Mouse (Mus musculus): ENCODE data around the gene Trcg1. TPM values are rescaled to one million over a fixed set of nuclear protein-coding genes. Genes with fewer than 3 reads are reported as not detected.

Gene Trcg1
- total and polyA plus RNA-seq, 3 experiments, result not detected

GRCm38 (mm10) chr9:57209316-57209715, 27.0 kb upstream of the Trcg1 start:
- H3K9me3 ChIP-seq (replicated peaks; ENCODE audit: insufficient read depth, low read length), result no peaks in the 10 kb centered on the region
- H3K36me3 ChIP-seq (ENCODE audit: control insufficient read depth in 1 of 2, insufficient read depth in 2 of 2, low read length in 2 of 2), result peaks cover 0 to 6% of the 10 kb centered on the region in 2 experiments; a peak in 2 of 4 replicates
- peak; percentile 63 for DNase-seq (ENCODE audit: low read depth, low spot score)
- TF ChIP-seq ZMIZ1 (IDR thresholded peaks at IDR 0.05; ENCODE audit: low read depth, low read length) (no peak), RAD21 (IDR thresholded peaks at IDR 0.05; ENCODE audit: low read depth, low read length) (peak; percentile 91), MAZ (IDR thresholded peaks at IDR 0.05; ENCODE audit: low read depth, low read length) (no peak), NRF1 (IDR thresholded peaks at IDR 0.05; ENCODE audit: insufficient read depth, low read depth, low read length, poor library complexity, severe bottlenecking) (no peak), SMC3 (IDR thresholded peaks at IDR 0.05; ENCODE audit: low read depth, low read length) (peak; percentile 80), CTCF (IDR thresholded peaks at IDR 0.05 in 2 of 3, conservative IDR thresholded peaks at IDR 0.05 in 1 of 3; ENCODE audit: control insufficient read depth in 1 of 3, insufficient read depth in 1 of 3, low read depth in 2 of 3, low read length in 3 of 3, poor library complexity in 1 of 3, severe bottlenecking in 1 of 3) (peak; percentile 51 to 84 (median 76)), ZNF384 (IDR thresholded peaks at IDR 0.05; ENCODE audit: low read depth, low read length) (peak; percentile 12; the same call in 1 of the 2 replicates), RCOR1 (IDR thresholded peaks at IDR 0.05; ENCODE audit: low read depth, low read length) (0 out of 2 replicates have a peak, but pooled peaks have one; percentile 20), ZC3H11A (IDR thresholded peaks at IDR 0.05; ENCODE audit: low read depth, low read length) (peak; percentile 80), GATA1 (IDR thresholded peaks at IDR 0.05; ENCODE audit: low read depth, low read length) (peak; percentile 88), MXI1 (IDR thresholded peaks at IDR 0.05; ENCODE audit: low read depth, low read length) (no peak), ELF1 (IDR thresholded peaks at IDR 0.05; ENCODE audit: low read depth, low read length) (no peak), UBTF (IDR thresholded peaks at IDR 0.05; ENCODE audit: borderline replicate concordance, insufficient read depth, low read depth, low read length) (no peak), TAL1 (IDR thresholded peaks at IDR 0.05; ENCODE audit: low read length) (no peak), MAX (IDR thresholded peaks at IDR 0.05; ENCODE audit: low read length) (no peak)
- no peak overlapping the region for H3K9ac ChIP-seq (ENCODE audit: control insufficient read depth, low read depth, low read length, poor library complexity, severe bottlenecking)
- no peaks in the 10 kb centered on the region for H3K79me2 ChIP-seq (ENCODE audit: control insufficient read depth, insufficient read depth, low read length, poor library complexity)
- H3K4me3 ChIP-seq (ENCODE audit: control insufficient read depth in 1 of 2, insufficient read depth in 1 of 2, low read depth in 2 of 2, low read length in 2 of 2), result no peak overlapping the region
- H3K4me1 ChIP-seq (ENCODE audit: control insufficient read depth in 1 of 2, insufficient read depth in 2 of 2, low read length in 2 of 2), result peaks cover 6 to 8% of the 10 kb centered on the region in 2 experiments; a peak in 3 of 4 replicates
- H3K27me3 ChIP-seq (ENCODE audit: control insufficient read depth in 1 of 2, insufficient read depth in 2 of 2, low read length in 2 of 2), result no peaks in the 10 kb centered on the region
- no peak overlapping the region for H3K27ac ChIP-seq (ENCODE audit: control insufficient read depth, low read depth, low read length)

GRCm38 (mm10) chr9:57212448-57213222, 23.7 kb upstream of the Trcg1 start:
- DNase-seq (ENCODE audit: low read depth, low spot score), result peak; percentile 58
- H3K4me1 ChIP-seq (ENCODE audit: control insufficient read depth in 1 of 2, insufficient read depth in 2 of 2, low read length in 2 of 2), result peaks cover 8 to 12% of the 10 kb centered on the region in 2 experiments
- H3K27me3 ChIP-seq (ENCODE audit: control insufficient read depth in 1 of 2, insufficient read depth in 2 of 2, low read length in 2 of 2), result no peaks in the 10 kb centered on the region
- H3K9ac ChIP-seq (ENCODE audit: control insufficient read depth, low read depth, low read length, poor library complexity, severe bottlenecking), result no peak overlapping the region
- H3K9me3 ChIP-seq (replicated peaks; ENCODE audit: insufficient read depth, low read length), result no peaks in the 10 kb centered on the region
- H3K36me3 ChIP-seq (ENCODE audit: control insufficient read depth in 1 of 2, insufficient read depth in 2 of 2, low read length in 2 of 2), result peaks cover 0 to 14% of the 10 kb centered on the region in 2 experiments; a peak in 2 of 4 replicates
- no peaks in the 10 kb centered on the region for H3K79me2 ChIP-seq (ENCODE audit: control insufficient read depth, insufficient read depth, low read length, poor library complexity)
- TF ChIP-seq RCOR1 (IDR thresholded peaks at IDR 0.05; ENCODE audit: low read depth, low read length), result peak; percentile 62
- peak; percentile 62 for TF ChIP-seq ETS1 (IDR thresholded peaks at IDR 0.05; ENCODE audit: low read depth, low read length)
- TF ChIP-seq CTCF (IDR thresholded peaks at IDR 0.05 in 2 of 3, conservative IDR thresholded peaks at IDR 0.05 in 1 of 3; ENCODE audit: control insufficient read depth in 1 of 3, insufficient read depth in 1 of 3, low read depth in 2 of 3, low read length in 3 of 3, poor library complexity in 1 of 3, severe bottlenecking in 1 of 3), result no peak
- TF ChIP-seq EP300 (IDR thresholded peaks at IDR 0.05; ENCODE audit: low read depth in 1 of 2, low read length in 2 of 2), result peak; percentile 57 to 66
- no peak for TF ChIP-seq TBP (IDR thresholded peaks at IDR 0.05; ENCODE audit: low read depth, low read length)
- TF ChIP-seq GATA1 (IDR thresholded peaks at IDR 0.05; ENCODE audit: low read depth, low read length), result peak; percentile 75
- peak; percentile 47; the same call in 1 of the 2 replicates for TF ChIP-seq SIN3A (IDR thresholded peaks at IDR 0.05; ENCODE audit: low read length)
- TF ChIP-seq TCF12 (IDR thresholded peaks at IDR 0.05; ENCODE audit: low read depth, low read length), result peak; percentile 84
- TF ChIP-seq ZNF384 (IDR thresholded peaks at IDR 0.05; ENCODE audit: low read depth, low read length), result peak; percentile 62; the same call in 1 of the 2 replicates
- no peak for TF ChIP-seq GABPA (IDR thresholded peaks at IDR 0.05; ENCODE audit: low read depth, low read length)
- TF ChIP-seq TAL1 (IDR thresholded peaks at IDR 0.05; ENCODE audit: low read length), result peak; percentile 4; the same call in 1 of the 2 replicates
- TF ChIP-seq POLR2A (IDR thresholded peaks at IDR 0.05; ENCODE audit: control insufficient read depth in 1 of 2, insufficient read depth in 1 of 2, low read depth in 1 of 2, low read length in 2 of 2, poor library complexity in 1 of 2), result no peak
- no peak overlapping the region for H3K27ac ChIP-seq (ENCODE audit: control insufficient read depth, low read depth, low read length)
- H3K4me3 ChIP-seq (ENCODE audit: control insufficient read depth in 1 of 2, insufficient read depth in 1 of 2, low read depth in 2 of 2, low read length in 2 of 2), result no peak overlapping the region

Data from MEL (cell line).